In the genomic region with DNA sequence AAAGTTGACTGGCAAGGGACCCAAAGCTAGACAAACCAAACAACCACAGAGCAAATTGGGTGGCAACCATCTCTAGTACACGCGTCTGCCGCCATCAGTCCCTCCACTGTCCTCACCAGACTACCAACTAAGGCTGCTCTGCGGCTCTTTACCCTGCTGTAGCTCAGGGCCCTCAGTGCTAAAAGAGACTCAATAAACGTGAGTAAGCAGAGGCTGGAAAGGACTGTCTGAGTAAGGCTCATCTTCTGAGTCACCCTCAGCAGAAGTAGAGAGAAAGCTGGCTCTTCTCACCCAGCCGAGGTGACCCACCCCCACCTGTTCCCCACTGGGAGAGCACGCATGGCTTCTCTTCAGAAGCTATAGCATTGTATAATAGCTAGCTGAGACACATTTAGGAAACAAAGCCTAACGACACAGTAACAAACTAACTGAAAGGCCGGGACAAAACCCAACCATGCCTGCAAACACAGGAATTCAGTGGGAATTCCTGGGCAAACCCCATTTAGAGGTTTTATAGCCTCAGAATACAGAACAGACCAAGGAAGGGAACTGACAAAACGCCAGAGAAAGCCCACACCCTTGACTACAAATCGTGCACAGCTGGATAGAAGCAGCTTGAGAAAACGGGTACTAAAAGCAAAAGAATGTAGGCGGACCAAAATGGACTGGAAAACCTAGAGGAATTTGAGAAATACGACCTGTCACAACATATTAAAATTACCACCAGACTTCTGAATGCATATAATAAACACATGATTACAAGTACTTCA, we compare ENCODE assay signal across 16 mouse cellular contexts. TPM values are rescaled to one million over a fixed set of nuclear protein-coding genes. Genes with fewer than 3 reads are reported as not detected.
A peak's percentile ranks its signal among the peaks of the same experiment; 100 is the strongest.
DNase-seq lines count a peak whose midpoint lies in the region; ATAC-seq lines count a peak whose summit lies in the region.
"Had no signal": no experiment of that assay in that cellular context is flagged by ENCODE, and none has a peak within 500 bp of the region (broad histone marks: within the 10 kb centered on the region; RNA-seq: fewer than 3 reads in every experiment).

No protein-coding gene starts in this region.

- H3K9ac ChIP-seq in limb, embryonic 13.5 days = peak overlapping the region; percentile 13; the same call in 1 of the 2 replicates
- H3K9ac ChIP-seq in forebrain, embryonic 13.5 days = no peak overlapping the region
- H3K9ac ChIP-seq: liver, embryonic 13.5 days had no signal

- no peak for DNase-seq in frontal cortex, postnatal 10 days (ENCODE audit: low spot score in 2 of 2)
- peak; percentile 68 for DNase-seq in 3T3-L1 (ENCODE audit: low read depth, low spot score)
- DNase-seq in embryonic facial prominence, embryonic 10.5 days (ENCODE audit: low spot score) = no peak
- DNase-seq in embryo, embryonic 9.5 days (ENCODE audit: extremely low spot score) = no peak
- no peak for DNase-seq in layer of hippocampus, adult 18-20 months (ENCODE audit: low spot score in 2 of 2)
- DNase-seq: cerebellum, postnatal 14 days; gastrocnemius, postnatal 14 days; liver, embryonic 13.5 days had no signal

- ATAC-seq in frontal cortex, adult (ENCODE audit: low TSS enrichment) = peak; percentile 85
- ATAC-seq in limb, embryonic 13.5 days (ENCODE audit: low FRiP score, low read depth) = no peak; the same call in 1 of the 2 replicates
- no peak for ATAC-seq in forebrain, embryonic 13.5 days
- ATAC-seq: hindbrain, postnatal 0 days had no signal

- no peaks in the 10 kb centered on the region for H3K9me3 ChIP-seq in embryonic facial prominence, embryonic 10.5 days
- no peaks in the 10 kb centered on the region for H3K9me3 ChIP-seq in limb, embryonic 13.5 days
- no peaks in the 10 kb centered on the region for H3K9me3 ChIP-seq in forebrain, embryonic 13.5 days (replicated peaks)
- H3K9me3 ChIP-seq: liver, embryonic 13.5 days had no signal

- H3K27me3 ChIP-seq in embryonic facial prominence, embryonic 10.5 days (replicated peaks; ENCODE audit: low read depth, poor library complexity, severe bottlenecking) = peaks cover 36% of the 10 kb centered on the region
- no peaks in the 10 kb centered on the region for H3K27me3 ChIP-seq in limb, embryonic 13.5 days
- H3K27me3 ChIP-seq in forebrain, embryonic 13.5 days = peaks cover 22% of the 10 kb centered on the region
- H3K27me3 ChIP-seq: liver, embryonic 13.5 days had no signal

- H3K36me3 ChIP-seq in embryonic facial prominence, embryonic 10.5 days (replicated peaks) = no peaks in the 10 kb centered on the region
- H3K36me3 ChIP-seq in limb, embryonic 13.5 days = no peaks in the 10 kb centered on the region
- H3K36me3 ChIP-seq in forebrain, embryonic 13.5 days (ENCODE audit: poor library complexity, severe bottlenecking) = no peaks in the 10 kb centered on the region
- H3K36me3 ChIP-seq: liver, embryonic 13.5 days had no signal

- no peak overlapping the region for H3K4me3 ChIP-seq in embryonic facial prominence, embryonic 10.5 days
- H3K4me3 ChIP-seq in limb, embryonic 13.5 days = no peak overlapping the region
- no peak overlapping the region for H3K4me3 ChIP-seq in forebrain, embryonic 13.5 days
- H3K4me3 ChIP-seq: liver, embryonic 13.5 days had no signal

- peak overlapping the region; percentile 19; the same call in 1 of the 2 replicates for H3K4me2 ChIP-seq in limb, embryonic 13.5 days (replicated peaks)
- H3K4me2 ChIP-seq in forebrain, embryonic 13.5 days = no peak overlapping the region
- H3K4me2 ChIP-seq: liver, embryonic 13.5 days had no signal

- peak overlapping the region; percentile 54; the same call in 1 of the 2 replicates for H3K27ac ChIP-seq in embryonic facial prominence, embryonic 10.5 days (replicated peaks)
- peak overlapping the region; percentile 77 for H3K27ac ChIP-seq in limb, embryonic 13.5 days
- no peak overlapping the region for H3K27ac ChIP-seq in forebrain, embryonic 13.5 days
- H3K27ac ChIP-seq: hindbrain, postnatal 0 days; liver, embryonic 13.5 days; macrophage had no signal

- H3K4me1 ChIP-seq in embryonic facial prominence, embryonic 10.5 days = peaks cover 41% of the 10 kb centered on the region
- peaks cover 31% of the 10 kb centered on the region for H3K4me1 ChIP-seq in limb, embryonic 13.5 days
- peaks cover 6% of the 10 kb centered on the region; the same call in 1 of the 2 replicates for H3K4me1 ChIP-seq in forebrain, embryonic 13.5 days

- 37% methylated on average over 14 of the region's 14 CpGs for WGBS in embryonic facial prominence, embryonic 10.5 days
- 18% methylated on average over 14 of the region's 14 CpGs for WGBS in limb, embryonic 13.5 days
- WGBS in forebrain, embryonic 13.5 days = 21% methylated on average over 14 of the region's 14 CpGs

RNA-seq across cellular contexts. Expression of gene Ifitm1, which starts 6.6 kb away (rescaled TPM):
- 8.7 and 13.4 TPM in 2 replicates for polyA plus RNA-seq in embryonic facial prominence, embryonic 10.5 days (2016; fragmentation: Nextera tagmentation; extraction: Ambion mirVana)
- polyA plus RNA-seq in limb, embryonic 13.5 days (2015; fragmentation: Nextera tagmentation; extraction: Ambion mirVana) = 50.2 and 64.6 TPM in 2 replicates
- polyA plus RNA-seq in forebrain, embryonic 13.5 days (2015; fragmentation: Nextera tagmentation; extraction: Ambion mirVana) = 2.7 and 4.8 TPM in 2 replicates
- 1 to 10 TPM; 1.1 to 1.7 TPM for total RNA-seq in layer of hippocampus, adult 18-20 months (2021)

RNA-seq across cellular contexts. Expression of gene Ifitm2, which starts 17.8 kb away (rescaled TPM):
- 602 and 668 TPM in 2 replicates for polyA plus RNA-seq in embryonic facial prominence, embryonic 10.5 days (2016; fragmentation: Nextera tagmentation; extraction: Ambion mirVana)
- polyA plus RNA-seq in limb, embryonic 13.5 days (2015; fragmentation: Nextera tagmentation; extraction: Ambion mirVana) = 1,181 and 1,271 TPM in 2 replicates
- 147 and 153 TPM in 2 replicates for polyA plus RNA-seq in forebrain, embryonic 13.5 days (2015; fragmentation: Nextera tagmentation; extraction: Ambion mirVana)
- 10 to 100 TPM; 11.0 to 12.9 TPM for total RNA-seq in layer of hippocampus, adult 18-20 months (2021)

RNA-seq across cellular contexts. Expression of gene Gm45717, which starts 17.8 kb away (rescaled TPM):
- polyA plus RNA-seq in embryonic facial prominence, embryonic 10.5 days (2016; fragmentation: Nextera tagmentation; extraction: Ambion mirVana) = 0.52 TPM in 1 of 2 replicates, not detected in the other
- polyA plus RNA-seq in limb, embryonic 13.5 days (2015; fragmentation: Nextera tagmentation; extraction: Ambion mirVana) = not detected in 2 replicates
- not detected in 2 replicates for polyA plus RNA-seq in forebrain, embryonic 13.5 days (2015; fragmentation: Nextera tagmentation; extraction: Ambion mirVana)
- not detected for total RNA-seq in layer of hippocampus, adult 18-20 months (2021)
- total RNA-seq: gastrocnemius, postnatal 14 days; hindbrain, postnatal 0 days; layer of hippocampus, postnatal 25 days; monocyte, adult 5-6 weeks had no signal
- polyA plus RNA-seq: heart, embryonic 16.5 days; liver, embryonic 13.5 days; macrophage had no signal

RNA-seq across cellular contexts. Expression of gene Ifitm5, which starts 23.5 kb away (rescaled TPM):
- polyA plus RNA-seq in embryonic facial prominence, embryonic 10.5 days (2016; fragmentation: Nextera tagmentation; extraction: Ambion mirVana) = 2.9 and 3.8 TPM in 2 replicates
- 10.7 and 15.2 TPM in 2 replicates for polyA plus RNA-seq in limb, embryonic 13.5 days (2015; fragmentation: Nextera tagmentation; extraction: Ambion mirVana)
- polyA plus RNA-seq in forebrain, embryonic 13.5 days (2015; fragmentation: Nextera tagmentation; extraction: Ambion mirVana) = 0.45 and 0.64 TPM in 2 replicates
- total RNA-seq in layer of hippocampus, adult 18-20 months (2021) = not detected
- total RNA-seq: gastrocnemius, postnatal 14 days; hindbrain, postnatal 0 days; layer of hippocampus, postnatal 25 days; monocyte, adult 5-6 weeks had no signal
- polyA plus RNA-seq: hindbrain, postnatal 0 days had no signal

RNA-seq across cellular contexts. Expression of gene Pgghg, which starts 32.4 kb away (rescaled TPM):
- polyA plus RNA-seq in embryonic facial prominence, embryonic 10.5 days (2016; fragmentation: Nextera tagmentation; extraction: Ambion mirVana) = 13.5 and 14.3 TPM in 2 replicates
- 25.9 and 28.0 TPM in 2 replicates for polyA plus RNA-seq in limb, embryonic 13.5 days (2015; fragmentation: Nextera tagmentation; extraction: Ambion mirVana)
- polyA plus RNA-seq in forebrain, embryonic 13.5 days (2015; fragmentation: Nextera tagmentation; extraction: Ambion mirVana) = 8.2 and 9.4 TPM in 2 replicates
- 1 to 10 TPM; 4.0 to 4.6 TPM for total RNA-seq in layer of hippocampus, adult 18-20 months (2021)
